8 mouse cellular contexts compared by ENCODE assay signal in genomic region chr11:101627857-101628559, GRCm38 (mm10). TPM values are rescaled to one million over a fixed set of nuclear protein-coding genes. Genes with fewer than 3 reads are reported as not detected.
DNase-seq lines count a peak whose midpoint lies in the region; ATAC-seq lines count a peak whose summit lies in the region.

No protein-coding gene starts in this region.

- peaks cover 20% of the 10 kb centered on the region for H3K4me1 ChIP-seq in embryonic facial prominence, embryonic 10.5 days
- 0 out of 2 replicates have a peak, but pooled peaks cover 7% of the 10 kb centered on the region for H3K4me1 ChIP-seq in limb, embryonic 13.5 days
- peaks cover 8% of the 10 kb centered on the region for H3K4me1 ChIP-seq in midbrain, embryonic 15.5 days

- peak overlapping the region; percentile 75 for H3K9ac ChIP-seq in limb, embryonic 13.5 days
- H3K9ac ChIP-seq in midbrain, embryonic 15.5 days: peak overlapping the region; percentile 51

- no peaks in the 10 kb centered on the region for H3K27me3 ChIP-seq in embryonic facial prominence, embryonic 10.5 days (replicated peaks; ENCODE audit: low read depth, poor library complexity, severe bottlenecking)
- no peaks in the 10 kb centered on the region for H3K27me3 ChIP-seq in limb, embryonic 13.5 days
- no peaks in the 10 kb centered on the region for H3K27me3 ChIP-seq in midbrain, embryonic 15.5 days (replicated peaks)

- under 1% methylated on average over 33 of the region's 33 CpGs for WGBS in embryonic facial prominence, embryonic 10.5 days
- WGBS in limb, embryonic 13.5 days: 0% methylated on average over 33 of the region's 33 CpGs
- under 1% methylated on average over 33 of the region's 33 CpGs for WGBS in midbrain, embryonic 15.5 days

- peak overlapping the region; percentile 97 for H3K27ac ChIP-seq in embryonic facial prominence, embryonic 10.5 days (replicated peaks)
- peak overlapping the region; percentile 99 for H3K27ac ChIP-seq in limb, embryonic 13.5 days
- peak overlapping the region; percentile 80 for H3K27ac ChIP-seq in midbrain, embryonic 15.5 days

- peak overlapping the region; percentile 63 for H3K4me3 ChIP-seq in embryonic facial prominence, embryonic 10.5 days
- peak overlapping the region; percentile 55 for H3K4me3 ChIP-seq in limb, embryonic 13.5 days
- peak overlapping the region; percentile 60 for H3K4me3 ChIP-seq in midbrain, embryonic 15.5 days

- H3K9me3 ChIP-seq in embryonic facial prominence, embryonic 10.5 days: no peaks in the 10 kb centered on the region
- no peaks in the 10 kb centered on the region for H3K9me3 ChIP-seq in limb, embryonic 13.5 days
- no peaks in the 10 kb centered on the region for H3K9me3 ChIP-seq in midbrain, embryonic 15.5 days

- H3K36me3 ChIP-seq in embryonic facial prominence, embryonic 10.5 days (replicated peaks): no peaks in the 10 kb centered on the region
- peaks cover 5% of the 10 kb centered on the region for H3K36me3 ChIP-seq in limb, embryonic 13.5 days
- no peaks in the 10 kb centered on the region for H3K36me3 ChIP-seq in midbrain, embryonic 15.5 days (replicated peaks)

- H3K4me2 ChIP-seq in limb, embryonic 13.5 days (replicated peaks): peak overlapping the region; percentile 80
- peak overlapping the region; percentile 98 for H3K4me2 ChIP-seq in midbrain, embryonic 15.5 days

- ATAC-seq in limb, embryonic 13.5 days (ENCODE audit: low FRiP score, low read depth): peak; percentile 69
- peak; percentile 51 for ATAC-seq in midbrain, embryonic 15.5 days (replicated peaks)

- DNase-seq in retina, postnatal 7 days (ENCODE audit: low read depth, low spot score): peak; percentile 81
- no peak for DNase-seq in retina, postnatal 1 day
- DNase-seq in embryonic facial prominence, embryonic 10.5 days (ENCODE audit: low spot score): peak; percentile 92
- DNase-seq in heart, adult 11 months: peak; percentile 98
- peak; percentile 88 for DNase-seq in kidney, adult 18-20 months
- DNase-seq in spleen, postnatal 36 days (ENCODE audit: low spot score in 2 of 2): peak; percentile 82 to 86

RNA-seq across cellular contexts. Expression of gene Rdm1, which starts 1.0 kb away (rescaled TPM):
- 28.2 and 29.4 TPM in 2 replicates for polyA plus RNA-seq in embryonic facial prominence, embryonic 10.5 days (2016; fragmentation: Nextera tagmentation; extraction: Ambion mirVana)
- polyA plus RNA-seq in limb, embryonic 13.5 days (2015; fragmentation: Nextera tagmentation; extraction: Ambion mirVana): 42.6 and 47.4 TPM in 2 replicates
- polyA plus RNA-seq in midbrain, embryonic 15.5 days (2015; fragmentation: Nextera tagmentation; extraction: Ambion mirVana): 11.1 and 13.2 TPM in 2 replicates

RNA-seq across cellular contexts. Expression of gene Gm11634, which starts 29.0 kb away (rescaled TPM):
- polyA plus RNA-seq in embryonic facial prominence, embryonic 10.5 days (2016; fragmentation: Nextera tagmentation; extraction: Ambion mirVana): not detected in 2 replicates
- not detected in 2 replicates for polyA plus RNA-seq in limb, embryonic 13.5 days (2015; fragmentation: Nextera tagmentation; extraction: Ambion mirVana)
- not detected in 2 replicates for polyA plus RNA-seq in midbrain, embryonic 15.5 days (2015; fragmentation: Nextera tagmentation; extraction: Ambion mirVana)

RNA-seq across cellular contexts. Expression of gene Arl4d, which starts 37.3 kb away (rescaled TPM):
- polyA plus RNA-seq in embryonic facial prominence, embryonic 10.5 days (2016; fragmentation: Nextera tagmentation; extraction: Ambion mirVana): 3.3 and 5.1 TPM in 2 replicates
- polyA plus RNA-seq in limb, embryonic 13.5 days (2015; fragmentation: Nextera tagmentation; extraction: Ambion mirVana): 2.0 and 2.2 TPM in 2 replicates
- 5.0 and 7.8 TPM in 2 replicates for polyA plus RNA-seq in midbrain, embryonic 15.5 days (2015; fragmentation: Nextera tagmentation; extraction: Ambion mirVana)

RNA-seq across cellular contexts. Expression of gene Tmem106a, which starts 46.0 kb away (rescaled TPM):
- 1.5 and 2.1 TPM in 2 replicates for polyA plus RNA-seq in embryonic facial prominence, embryonic 10.5 days (2016; fragmentation: Nextera tagmentation; extraction: Ambion mirVana)
- 3.2 and 3.6 TPM in 2 replicates for polyA plus RNA-seq in limb, embryonic 13.5 days (2015; fragmentation: Nextera tagmentation; extraction: Ambion mirVana)
- polyA plus RNA-seq in midbrain, embryonic 15.5 days (2015; fragmentation: Nextera tagmentation; extraction: Ambion mirVana): 3.1 and 4.5 TPM in 2 replicates
